Mouse (Mus musculus) C2C12 (cell line): Measurements from ENCODE around the gene Nek6. TPM values are rescaled to one million over a fixed set of nuclear protein-coding genes. Genes with fewer than 3 reads are reported as not detected.
A peak's percentile ranks its signal among the peaks of the same experiment; 100 is the strongest.

Experiments
- H3K27me3 ChIP-seq: one replicate; pipeline ENCODE4 v1.6.1; 2011; ENCODE audit not compliant: control insufficient read depth, insufficient read depth, insufficient read length
- H3K36me3 ChIP-seq: one replicate; pipeline ENCODE4 v1.6.1; 2011; ENCODE audit not compliant: control insufficient read depth, insufficient read depth
- H3K4me3 ChIP-seq: one replicate; pipeline ENCODE4 v1.5.1; 2011; ENCODE audit warnings: mild to moderate bottlenecking, control low read depth; ENCODE audit not compliant: poor library complexity, insufficient read depth, severe bottlenecking
- H3K79me2 ChIP-seq: one replicate; pipeline ENCODE4 v1.6.1; 2011; ENCODE audit not compliant: control insufficient read depth, insufficient read depth
- H3K79me3 ChIP-seq: one replicate; pipeline ENCODE4 v1.6.1; 2011; ENCODE audit warnings: low read depth, control low read depth
- H3ac ChIP-seq: one replicate; pipeline ENCODE3; 2011; ENCODE audit warnings: low read depth; ENCODE audit not compliant: control insufficient read depth, insufficient read length
- CEBPB ChIP-seq: IDR thresholded peaks from one replicate; pipeline ENCODE4 v1.6.1; 2011; ENCODE audit warnings: low read depth, mild to moderate bottlenecking, control low read depth, moderate library complexity
- CTCF ChIP-seq: IDR thresholded peaks from one replicate; pipeline ENCODE4 v1.5.1; 2011; ENCODE audit not compliant: control insufficient read depth, insufficient read depth, insufficient read length
- FOSL1 ChIP-seq: IDR thresholded peaks from one replicate; pipeline ENCODE4 v1.8.0; 2011; ENCODE audit warnings: mild to moderate bottlenecking, low read length; ENCODE audit not compliant: poor library complexity, insufficient read depth, severe bottlenecking
- MAX ChIP-seq: IDR thresholded peaks from one replicate; pipeline ENCODE4 v1.6.1; 2011; ENCODE audit warnings: mild to moderate bottlenecking, control low read depth
- MYOD1 ChIP-seq: IDR thresholded peaks from one replicate; pipeline ENCODE4 v1.6.1; 2011; ENCODE audit warnings: low read depth; ENCODE audit not compliant: control insufficient read depth, insufficient read length
- MYOG ChIP-seq: IDR thresholded peaks from one replicate; pipeline ENCODE4 v1.6.1; 2011; ENCODE audit not compliant: control insufficient read depth, insufficient read length; ENCODE audit errors: extremely low read depth
- USF1 ChIP-seq: IDR thresholded peaks from one replicate; pipeline ENCODE4 v1.6.1; 2011; ENCODE audit warnings: low read depth, mild to moderate bottlenecking, control low read depth, moderate library complexity
- polyA plus RNA-seq: library from polyadenylated mRNA; unstranded; fragments of >200 nt; fragmentation: generic; extraction: Trizol; gene quantifications from one replicate; pipeline ENCODE4 v1.2.1, GENCODE M21; 2012; ENCODE audit warnings: missing spikeins

Nek6 gene
- polyA plus RNA-seq, 1 experiment: 27.9 TPM

GRCm38 (mm10) chr2:38518719-38519118 lies 7.3 kb downstream of the Nek6 start:
- Histone ChIP-seq H3K27me3 (no peaks in the 10 kb centered on the region), H3K79me3 (peaks cover 88% of the 10 kb centered on the region), H3K36me3 (peaks cover 14% of the 10 kb centered on the region), H3K4me3 (no peak overlapping the region), H3ac (no peak overlapping the region), H3K79me2 (peaks cover 100% of the 10 kb centered on the region)
- TF ChIP-seq CTCF (no peak), USF1 (no peak), CEBPB (no peak), MAX (no peak), MYOG (no peak), FOSL1 (no peak), MYOD1 (no peak)

GRCm38 (mm10) chr2:38519934-38520333 lies 8.5 kb downstream of the Nek6 start:
- no peak overlapping the region for H3ac ChIP-seq
- H3K27me3 ChIP-seq: no peaks in the 10 kb centered on the region
- peaks cover 20% of the 10 kb centered on the region for H3K36me3 ChIP-seq
- H3K79me2 ChIP-seq: peaks cover 100% of the 10 kb centered on the region
- H3K4me3 ChIP-seq: no peak overlapping the region
- TF ChIP-seq CTCF (no peak), MYOD1 (no peak), USF1 (no peak), FOSL1 (no peak), MYOG (no peak), MAX (no peak), CEBPB (no peak)
- H3K79me3 ChIP-seq: peaks cover 85% of the 10 kb centered on the region

- no peak overlapping the region for H3K4me3 ChIP-seq
- H3K79me2 ChIP-seq: peaks cover 100% of the 10 kb centered on the region
- H3K36me3 ChIP-seq: peaks cover 20% of the 10 kb centered on the region
- TF ChIP-seq MYOD1: no peak
- TF ChIP-seq CEBPB: no peak
- no peak for TF ChIP-seq FOSL1
- no peak for TF ChIP-seq CTCF
- no peak for TF ChIP-seq USF1
- TF ChIP-seq MYOG: no peak
- TF ChIP-seq MAX: no peak
- H3K79me3 ChIP-seq: peaks cover 85% of the 10 kb centered on the region
- H3ac ChIP-seq: no peak overlapping the region
- H3K27me3 ChIP-seq: no peaks in the 10 kb centered on the region
Measured at GRCm38 (mm10) chr2:38521618-38522017, 10.2 kb downstream of the Nek6 start.

GRCm38 (mm10) chr2:38522354-38522753 lies 10.9 kb downstream of the Nek6 start:
- Histone ChIP-seq H3ac (no peak overlapping the region), H3K79me3 (peaks cover 83% of the 10 kb centered on the region), H3K27me3 (no peaks in the 10 kb centered on the region), H3K36me3 (peaks cover 17% of the 10 kb centered on the region), H3K79me2 (peaks cover 100% of the 10 kb centered on the region), H3K4me3 (no peak overlapping the region)
- TF ChIP-seq CTCF (no peak), USF1 (peak; percentile 18)

GRCm38 (mm10) chr2:38523781-38524445 lies 12.5 kb downstream of the Nek6 start:
- TF ChIP-seq FOSL1 (no peak), MAX (peak; percentile 9), MYOD1 (no peak), USF1 (no peak), MYOG (no peak), CEBPB (no peak)
- H3K79me3 ChIP-seq: peaks cover 88% of the 10 kb centered on the region
- peaks cover 21% of the 10 kb centered on the region for H3K36me3 ChIP-seq
- peaks cover 100% of the 10 kb centered on the region for H3K79me2 ChIP-seq
- no peak overlapping the region for H3ac ChIP-seq
- no peak overlapping the region for H3K4me3 ChIP-seq
- H3K27me3 ChIP-seq: no peaks in the 10 kb centered on the region

GRCm38 (mm10) chr2:38525034-38525433 lies 13.6 kb downstream of the Nek6 start:
- Histone ChIP-seq H3K79me2 (peaks cover 100% of the 10 kb centered on the region), H3K79me3 (peaks cover 87% of the 10 kb centered on the region), H3K27me3 (no peaks in the 10 kb centered on the region), H3ac (no peak overlapping the region), H3K36me3 (peaks cover 21% of the 10 kb centered on the region), H3K4me3 (no peak overlapping the region)
- TF ChIP-seq CEBPB (no peak), FOSL1 (no peak), MAX (no peak), USF1 (no peak), CTCF (no peak), MYOG (no peak), MYOD1 (no peak)
